Mouse (Mus musculus) spleen, postnatal 36 days (tissue): ENCODE measurements around the gene Zfp993.
A peak's percentile ranks its signal among the peaks of the same experiment; 100 is the strongest.
"Not testable (repeated sequence)": the region's sequence is repeated elsewhere in the genome, so short reads cannot be mapped to it uniquely, and the experiment has no call there.

Source experiments
- DNase-seq, 2 experiments: peaks; one replicate each; pipeline ENCODE4 v3.0.0; 2022; ENCODE audit warnings: low spot score in 2 of 2, mixed read lengths in 1 of 2

The Zfp993 gene

GRCm38 (mm10) chr4:146610774-146611400 lies at the start of gene Zfp993:
Gene Zfp993 (plus strand): TSS chr4:146610961.
- DNase-seq, result not testable (repeated sequence)

DNA sequence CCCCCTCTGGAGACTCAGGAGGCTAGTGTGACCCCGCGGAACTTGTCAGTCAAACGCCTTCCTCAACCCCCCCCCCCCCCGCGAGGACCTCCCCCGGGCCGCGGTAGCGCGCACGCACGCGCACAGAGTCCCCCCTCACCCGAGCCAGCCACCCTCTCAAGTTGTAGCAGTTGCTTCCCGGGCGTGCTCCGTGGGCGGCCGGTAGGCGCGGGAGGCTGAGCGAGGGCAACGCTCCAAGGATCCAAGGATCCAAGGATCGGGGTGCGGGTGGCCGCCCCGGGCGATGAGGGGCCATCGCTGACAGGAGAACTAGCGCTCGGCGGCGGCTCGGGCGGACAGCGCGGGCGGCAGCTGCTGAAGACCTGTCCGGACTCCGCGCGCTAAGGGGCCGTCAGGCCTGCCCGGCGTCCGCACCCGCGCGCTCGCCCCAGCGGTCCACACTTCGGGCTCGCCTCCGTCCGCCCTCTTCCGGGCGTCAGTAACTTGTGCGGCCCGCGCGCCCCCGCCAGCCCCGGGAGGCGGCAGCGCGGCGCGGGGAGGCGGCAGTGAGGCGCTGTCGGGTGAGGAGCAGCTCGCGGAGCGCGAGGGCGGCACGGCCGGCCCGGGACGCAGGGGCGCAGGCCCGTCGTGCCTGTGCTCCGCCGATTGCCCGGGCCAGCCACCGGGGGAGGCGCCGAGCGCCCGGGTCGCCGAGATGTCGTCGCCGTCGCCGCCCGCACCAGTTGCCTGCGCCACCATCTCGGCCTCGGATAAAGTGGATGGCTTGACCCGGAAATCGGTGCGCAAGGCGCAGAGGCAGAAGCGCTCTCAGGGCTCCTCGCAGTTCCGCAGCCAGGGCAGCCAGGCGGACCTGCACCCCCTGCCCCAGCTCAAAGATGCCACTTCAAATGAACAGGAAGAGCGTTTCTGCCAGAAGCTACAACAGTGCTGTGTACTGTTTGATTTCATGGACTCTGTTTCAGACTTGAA lies 30.6 kb upstream of the Zfp993 start:
- DNase-seq, result not testable (repeated sequence)

GRCm38 (mm10) chr4:146603578-146604399 lies 7.0 kb upstream of the Zfp993 start:
- peak in 1 of 2 experiments; percentile 0 for DNase-seq

GRCm38 (mm10) chr4:146644367-146644766 lies 33.6 kb downstream of the Zfp993 start:
- not testable (repeated sequence) for DNase-seq

GRCm38 (mm10) chr4:146649641-146650040 lies 38.9 kb downstream of the Zfp993 start:
- not testable (repeated sequence) for DNase-seq

GRCm38 (mm10) chr4:146650115-146650514 lies 39.4 kb downstream of the Zfp993 start:
- DNase-seq, result not testable (repeated sequence)

DNA sequence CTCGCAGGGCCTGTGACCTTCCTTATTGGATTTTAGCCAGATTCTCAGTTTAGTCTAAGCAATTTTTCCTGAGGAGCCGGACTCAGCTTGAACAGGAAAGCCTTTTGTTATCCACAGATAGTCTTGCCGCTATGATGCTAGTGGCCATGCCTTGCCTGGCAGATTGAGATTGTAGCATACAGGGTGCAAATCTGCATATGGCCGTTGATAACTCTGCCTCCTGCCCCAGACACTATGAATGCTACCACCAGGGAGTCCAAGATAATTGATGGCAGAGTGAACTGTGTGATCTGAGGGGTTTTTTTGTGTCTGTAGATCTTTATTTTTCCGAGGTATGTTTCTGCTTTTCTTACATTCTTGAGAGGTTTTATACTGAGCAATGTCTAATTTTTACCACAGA lies 39.9 kb downstream of the Zfp993 start:
- DNase-seq, result not testable (repeated sequence)
